Mouse (Mus musculus) embryonic facial prominence, embryonic 15.5 days (tissue): ENCODE measurements around the gene Taf4. TPM values are rescaled to one million over a fixed set of nuclear protein-coding genes. Genes with fewer than 3 reads are reported as not detected.
A peak's percentile ranks its signal among the peaks of the same experiment; 100 is the strongest.

ENCODE experiments used
- ATAC-seq: fragments of 200-750 bp; cut with Nextera tagmentation; 2 replicates; pipeline ENCODE4 v1.8.0; 2017; ENCODE audit warnings: low read depth, moderate TSS enrichment; ENCODE audit not compliant: insufficient number of reproducible peaks, low FRiP score, low TSS enrichment
- H3K27ac ChIP-seq: fragments of 300-500 bp; sonication (generic); replicated peaks from 2 replicates; pipeline ENCODE4 v1.5.1; 2015; ENCODE audit warnings: mild to moderate bottlenecking, inconsistent platforms
- H3K27me3 ChIP-seq: fragments of 300-500 bp; sonication (generic); 2 replicates; pipeline ENCODE4 v1.6.1; 2015; ENCODE audit warnings: inconsistent platforms
- H3K36me3 ChIP-seq: fragments of 300-500 bp; sonication (generic); 2 replicates; pipeline ENCODE4 v1.6.1; 2015; ENCODE audit warnings: mild to moderate bottlenecking, inconsistent platforms
- H3K4me1 ChIP-seq: fragments of 300-500 bp; sonication (generic); 2 replicates; pipeline ENCODE4 v1.6.1; 2015; ENCODE audit warnings: inconsistent platforms
- H3K4me2 ChIP-seq: fragments of 300-500 bp; sonication (generic); replicated peaks from 2 replicates; pipeline ENCODE4 v1.6.1; 2015; ENCODE audit warnings: mild to moderate bottlenecking, inconsistent platforms
- H3K4me3 ChIP-seq: fragments of 300-500 bp; sonication (generic); replicated peaks from 2 replicates; pipeline ENCODE4 v1.5.1; 2015; ENCODE audit warnings: mild to moderate bottlenecking, inconsistent platforms
- H3K9ac ChIP-seq: fragments of 300-500 bp; sonication (generic); 2 replicates; pipeline ENCODE4 v1.6.1; 2015; ENCODE audit warnings: inconsistent platforms
- H3K9me3 ChIP-seq: fragments of 300-500 bp; sonication (generic); replicated peaks from 2 replicates; pipeline ENCODE4 v1.6.1; 2016; ENCODE audit warnings: inconsistent platforms
- WGBS: fragments of 180-500 bp; shearing (Covaris S2); methylation state at CpG from one replicate; pipeline ENCODE4 v1.1.7; 2015; 5-methylcytosine and 5-hydroxymethylcytosine counted together
- polyA plus RNA-seq: library from polyadenylated mRNA; unstranded; fragments of >200 nt; fragmentation: Nextera tagmentation; extraction: Ambion mirVana; gene quantifications from 2 replicates; pipeline ENCODE4 v1.2.1, GENCODE M21; 2015

The Taf4 gene
- polyA plus RNA-seq, 1 experiment from 2014 or later, result 2.9 TPM

DNA sequence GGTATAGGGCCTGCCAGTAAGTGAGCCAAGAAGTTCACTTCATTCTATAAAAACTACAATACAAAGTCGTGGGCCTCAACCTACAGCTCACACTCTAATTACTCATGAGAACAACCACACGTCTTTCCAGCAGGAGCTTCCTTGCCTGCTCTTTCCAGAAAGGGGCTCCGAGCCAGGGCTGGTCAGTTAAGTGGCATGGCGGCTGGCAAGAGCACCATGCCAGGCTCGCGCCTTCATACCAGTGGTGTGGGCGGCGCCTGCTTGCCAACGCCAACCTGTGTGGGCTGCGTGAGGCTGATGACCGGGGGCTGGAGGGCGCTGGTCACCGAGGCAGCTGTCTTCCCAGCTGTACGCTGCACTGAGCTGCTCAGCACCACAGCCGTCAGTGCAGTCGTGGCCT, 44.7 kb downstream of the Taf4 start:
- Histone ChIP-seq H3K4me2 (no peak overlapping the region), H3K4me3 (no peak overlapping the region), H3K4me1 (no peaks in the 10 kb centered on the region), H3K36me3 (peaks cover 48% of the 10 kb centered on the region), H3K9me3 (no peaks in the 10 kb centered on the region), H3K27ac (no peak overlapping the region), H3K9ac (no peak overlapping the region), H3K27me3 (no peaks in the 10 kb centered on the region)
- no peak for ATAC-seq
- 86% methylated on average over 16 of the region's 16 CpGs for WGBS

DNA sequence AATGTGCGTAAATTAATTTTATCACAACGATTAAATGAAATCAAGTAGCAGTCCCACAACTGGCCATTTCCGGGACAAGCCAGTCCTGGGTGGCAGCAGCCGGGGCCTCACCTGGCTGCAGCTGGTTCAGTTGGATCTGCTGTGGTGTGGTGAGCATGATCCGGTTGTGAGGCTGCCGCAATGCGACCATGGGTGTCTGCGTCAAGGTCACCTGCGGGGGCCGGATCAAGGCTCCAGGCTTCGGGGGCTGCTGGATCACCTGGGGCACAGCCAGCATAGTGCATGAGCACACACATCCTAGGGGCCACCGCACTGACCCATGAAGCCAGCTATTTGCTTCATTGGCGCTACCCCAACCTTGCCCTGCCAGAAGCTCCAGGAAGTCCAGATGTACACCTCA, 47.3 kb downstream of the Taf4 start:
- H3K4me2 ChIP-seq, result no peak overlapping the region
- no peak overlapping the region for H3K9ac ChIP-seq
- WGBS, result 95% methylated on average over 13 of the region's 13 CpGs
- no peak overlapping the region for H3K4me3 ChIP-seq
- H3K9me3 ChIP-seq, result no peaks in the 10 kb centered on the region
- H3K27me3 ChIP-seq, result no peaks in the 10 kb centered on the region
- ATAC-seq, result no peak
- no peaks in the 10 kb centered on the region for H3K4me1 ChIP-seq
- H3K36me3 ChIP-seq, result peaks cover 58% of the 10 kb centered on the region
- no peak overlapping the region for H3K27ac ChIP-seq

DNA sequence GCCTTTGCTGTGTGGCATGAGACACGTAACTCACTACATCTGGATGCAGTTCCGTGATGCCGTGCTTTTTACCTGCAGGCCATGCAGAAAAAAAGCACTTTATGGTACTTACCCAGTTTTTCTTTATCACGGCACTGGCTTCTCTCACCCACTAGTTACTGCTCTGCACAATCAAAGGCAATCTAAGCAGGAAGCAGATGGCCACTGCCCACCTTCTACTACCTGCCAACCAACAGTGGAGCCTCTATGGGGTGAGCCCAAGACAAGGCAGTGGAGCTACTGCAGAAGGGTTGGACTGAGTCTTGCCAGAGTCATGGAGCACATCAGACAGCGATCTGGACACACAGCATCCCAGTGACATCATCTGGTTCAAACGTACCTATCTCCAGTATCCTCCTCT, 52.4 kb downstream of the Taf4 start:
- Histone ChIP-seq H3K36me3 (peaks cover 60% of the 10 kb centered on the region), H3K9ac (no peak overlapping the region), H3K27me3 (no peaks in the 10 kb centered on the region), H3K27ac (no peak overlapping the region), H3K9me3 (no peaks in the 10 kb centered on the region), H3K4me3 (no peak overlapping the region), H3K4me2 (no peak overlapping the region), H3K4me1 (no peaks in the 10 kb centered on the region)
- 80% methylated on average over 6 of the region's 6 CpGs for WGBS
- ATAC-seq, result no peak

- no peak for ATAC-seq
- H3K9me3 ChIP-seq, result no peaks in the 10 kb centered on the region
- 97% methylated on average over 8 of the region's 8 CpGs for WGBS
- no peak overlapping the region for H3K4me3 ChIP-seq
- no peaks in the 10 kb centered on the region for H3K4me1 ChIP-seq
- H3K27me3 ChIP-seq, result no peaks in the 10 kb centered on the region
- H3K4me2 ChIP-seq, result no peak overlapping the region
- no peak overlapping the region for H3K27ac ChIP-seq
- no peak overlapping the region for H3K9ac ChIP-seq
- peaks cover 72% of the 10 kb centered on the region for H3K36me3 ChIP-seq
Observed at GRCm38 (mm10) chr2:179921021-179921653, 55.3 kb downstream of the Taf4 start.

- Histone ChIP-seq H3K4me1 (no peaks in the 10 kb centered on the region), H3K4me3 (no peak overlapping the region), H3K9me3 (no peaks in the 10 kb centered on the region), H3K27me3 (no peaks in the 10 kb centered on the region), H3K36me3 (peaks cover 73% of the 10 kb centered on the region), H3K9ac (no peak overlapping the region), H3K27ac (no peak overlapping the region), H3K4me2 (no peak overlapping the region)
- ATAC-seq, result no peak
- 70% methylated on average over 4 of the region's 4 CpGs for WGBS
Observed at GRCm38 (mm10) chr2:179920042-179920441, 56.4 kb downstream of the Taf4 start.

- peaks cover 73% of the 10 kb centered on the region for H3K36me3 ChIP-seq
- no peaks in the 10 kb centered on the region for H3K27me3 ChIP-seq
- H3K9me3 ChIP-seq, result no peaks in the 10 kb centered on the region
- H3K4me1 ChIP-seq, result no peaks in the 10 kb centered on the region
- H3K4me3 ChIP-seq, result no peak overlapping the region
- WGBS, result 27% methylated on average over 5 of the region's 5 CpGs
- peak; percentile 68; the same call in 1 of the 2 replicates for ATAC-seq
- H3K4me2 ChIP-seq, result no peak overlapping the region
- H3K9ac ChIP-seq, result no peak overlapping the region
- no peak overlapping the region for H3K27ac ChIP-seq
Observed at GRCm38 (mm10) chr2:179916877-179917673, 59.4 kb downstream of the Taf4 start.

- Histone ChIP-seq H3K27me3 (no peaks in the 10 kb centered on the region), H3K4me3 (no peak overlapping the region), H3K4me1 (no peaks in the 10 kb centered on the region), H3K4me2 (no peak overlapping the region), H3K36me3 (peaks cover 61% of the 10 kb centered on the region), H3K9ac (no peak overlapping the region), H3K27ac (no peak overlapping the region), H3K9me3 (no peaks in the 10 kb centered on the region)
- ATAC-seq, result no peak
- 77% methylated on average over 2 of the region's 2 CpGs for WGBS
Observed at GRCm38 (mm10) chr2:179914246-179914645, 62.2 kb downstream of the Taf4 start.

- H3K36me3 ChIP-seq, result peaks cover 55% of the 10 kb centered on the region
- no peak overlapping the region for H3K9ac ChIP-seq
- no peaks in the 10 kb centered on the region for H3K4me1 ChIP-seq
- no peak overlapping the region for H3K4me2 ChIP-seq
- H3K27ac ChIP-seq, result no peak overlapping the region
- 82% methylated on average over 15 of the region's 15 CpGs for WGBS
- ATAC-seq, result no peak
- H3K4me3 ChIP-seq, result no peak overlapping the region
- H3K27me3 ChIP-seq, result no peaks in the 10 kb centered on the region
- H3K9me3 ChIP-seq, result no peaks in the 10 kb centered on the region
Observed at GRCm38 (mm10) chr2:179913349-179913748, 63.1 kb downstream of the Taf4 start.

- no peak for ATAC-seq
- Histone ChIP-seq H3K9ac (no peak overlapping the region), H3K27ac (no peak overlapping the region), H3K4me2 (no peak overlapping the region), H3K27me3 (no peaks in the 10 kb centered on the region), H3K4me1 (no peaks in the 10 kb centered on the region), H3K36me3 (peaks cover 52% of the 10 kb centered on the region), H3K9me3 (no peaks in the 10 kb centered on the region), H3K4me3 (no peak overlapping the region)
- 77% methylated on average over 12 of the region's 12 CpGs for WGBS
Observed at GRCm38 (mm10) chr2:179912911-179913310, 63.5 kb downstream of the Taf4 start.

- ATAC-seq, result no peak
- Histone ChIP-seq H3K27me3 (no peaks in the 10 kb centered on the region), H3K4me2 (no peak overlapping the region), H3K4me3 (no peak overlapping the region), H3K4me1 (no peaks in the 10 kb centered on the region), H3K9ac (no peak overlapping the region), H3K9me3 (no peaks in the 10 kb centered on the region), H3K36me3 (no peaks in the 10 kb centered on the region), H3K27ac (no peak overlapping the region)
- WGBS, result 81% methylated on average over 2 of the region's 2 CpGs
Observed at GRCm38 (mm10) chr2:179896949-179897348, 79.5 kb downstream of the Taf4 start.

DNA sequence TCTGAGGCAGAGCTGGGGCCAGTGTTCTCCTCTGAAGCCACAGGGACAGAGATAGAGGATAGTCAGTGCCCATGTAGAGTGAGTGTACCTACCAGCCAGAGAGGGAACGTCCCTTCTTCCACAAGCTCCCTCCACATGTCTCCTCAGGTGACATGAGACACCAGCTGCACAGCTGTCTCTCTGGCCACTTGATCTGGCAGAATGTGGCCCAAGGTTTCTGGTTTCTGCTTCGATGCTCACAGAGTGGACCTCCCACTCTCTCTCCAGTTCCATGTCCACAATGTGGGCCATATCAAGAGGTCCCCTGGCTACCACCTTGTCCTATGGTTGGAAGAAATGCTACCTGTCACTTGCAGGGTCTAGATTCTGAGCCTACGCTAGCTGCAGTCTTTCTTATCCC, 85.4 kb downstream of the Taf4 start:
- WGBS, result 66% methylated on average over 3 of the region's 3 CpGs
- Histone ChIP-seq H3K4me2 (no peak overlapping the region), H3K27me3 (no peaks in the 10 kb centered on the region), H3K27ac (no peak overlapping the region), H3K36me3 (no peaks in the 10 kb centered on the region), H3K4me1 (no peaks in the 10 kb centered on the region), H3K9me3 (no peaks in the 10 kb centered on the region), H3K4me3 (no peak overlapping the region), H3K9ac (no peak overlapping the region)
- ATAC-seq, result no peak

- ATAC-seq, result no peak
- no peak overlapping the region for H3K4me2 ChIP-seq
- H3K4me3 ChIP-seq, result no peak overlapping the region
- no peaks in the 10 kb centered on the region for H3K4me1 ChIP-seq
- no peaks in the 10 kb centered on the region for H3K27me3 ChIP-seq
- 44% methylated on average over 7 of the region's 7 CpGs for WGBS
- no peaks in the 10 kb centered on the region for H3K36me3 ChIP-seq
- H3K9ac ChIP-seq, result no peak overlapping the region
- H3K27ac ChIP-seq, result no peak overlapping the region
- H3K9me3 ChIP-seq, result no peaks in the 10 kb centered on the region
Observed at GRCm38 (mm10) chr2:179884561-179884960, 91.9 kb downstream of the Taf4 start.
